Mouse (Mus musculus) spleen, postnatal 4 days (tissue): ENCODE data around the gene Spa17.
A peak's percentile ranks its signal among the peaks of the same experiment; 100 is the strongest.

ENCODE experiments used
- DNase-seq, 2 experiments: peaks; one replicate each; pipeline ENCODE4 v3.0.0; 2022; ENCODE audit warnings: low spot score in 2 of 2

Gene Spa17

GRCm38 (mm10) chr9:37613182-37613910 lies at the start of gene Spa17:
Gene Spa17 (minus strand): TSS chr9:37613722.
- DNase-seq = peak; percentile 88 to 92

GRCm38 (mm10) chr9:37663210-37663609 lies 49.7 kb upstream of the Spa17 start:
- no peak for DNase-seq

GRCm38 (mm10) chr9:37659413-37659812 lies 45.9 kb upstream of the Spa17 start:
- no peak for DNase-seq

- peak; percentile 68 to 85 for DNase-seq
Measured at GRCm38 (mm10) chr9:37656931-37657481, 43.5 kb upstream of the Spa17 start, which contains the start of gene Tbrg1. Gene Tbrg1 (minus strand): TSS chr9:37657312.

GRCm38 (mm10) chr9:37656439-37656881 lies 42.9 kb upstream of the Spa17 start:
- DNase-seq = peak in 1 of 2 experiments; percentile 59

- no peak for DNase-seq
Measured at GRCm38 (mm10) chr9:37655961-37656360, 42.4 kb upstream of the Spa17 start.

- DNase-seq = no peak
Measured at GRCm38 (mm10) chr9:37653836-37654235, 40.3 kb upstream of the Spa17 start.

- no peak for DNase-seq
Measured at GRCm38 (mm10) chr9:37650639-37651038, 37.1 kb upstream of the Spa17 start.

- DNase-seq = no peak
Measured at GRCm38 (mm10) chr9:37646246-37646645, 32.7 kb upstream of the Spa17 start.

- DNase-seq = no peak
Measured at GRCm38 (mm10) chr9:37638721-37639120, 25.2 kb upstream of the Spa17 start.

GRCm38 (mm10) chr9:37636800-37637542 lies 23.4 kb upstream of the Spa17 start:
- DNase-seq = no peak

- peak; percentile 31 to 67 for DNase-seq
Measured at GRCm38 (mm10) chr9:37636335-37636734, 22.8 kb upstream of the Spa17 start.

GRCm38 (mm10) chr9:37634269-37634668 lies 20.7 kb upstream of the Spa17 start:
- DNase-seq = no peak

- DNase-seq = no peak
Measured at GRCm38 (mm10) chr9:37632305-37632704, 18.8 kb upstream of the Spa17 start.

GRCm38 (mm10) chr9:37629941-37630340 lies 16.4 kb upstream of the Spa17 start:
- DNase-seq = no peak

- no peak for DNase-seq
Measured at GRCm38 (mm10) chr9:37628581-37628980, 15.1 kb upstream of the Spa17 start.

GRCm38 (mm10) chr9:37627263-37627662 lies 13.7 kb upstream of the Spa17 start:
- DNase-seq = no peak

GRCm38 (mm10) chr9:37626103-37626567 lies 12.6 kb upstream of the Spa17 start:
- DNase-seq = no peak

- no peak for DNase-seq
Measured at GRCm38 (mm10) chr9:37625641-37626040, 12.1 kb upstream of the Spa17 start.

GRCm38 (mm10) chr9:37625129-37625528 lies 11.6 kb upstream of the Spa17 start:
- DNase-seq = no peak

- DNase-seq = no peak
Measured at GRCm38 (mm10) chr9:37624502-37624901, 11.0 kb upstream of the Spa17 start.

GRCm38 (mm10) chr9:37623981-37624380 lies 10.5 kb upstream of the Spa17 start:
- DNase-seq = no peak

- no peak for DNase-seq
Measured at GRCm38 (mm10) chr9:37621290-37621689, 7.8 kb upstream of the Spa17 start.
